Mouse (Mus musculus) thymus, postnatal 25 days (tissue): ENCODE measurements around the gene Ltbr.

Experiments used
- DNase-seq: peaks from one replicate; pipeline ENCODE4 v3.0.0; 2022

Ltbr gene

DNA sequence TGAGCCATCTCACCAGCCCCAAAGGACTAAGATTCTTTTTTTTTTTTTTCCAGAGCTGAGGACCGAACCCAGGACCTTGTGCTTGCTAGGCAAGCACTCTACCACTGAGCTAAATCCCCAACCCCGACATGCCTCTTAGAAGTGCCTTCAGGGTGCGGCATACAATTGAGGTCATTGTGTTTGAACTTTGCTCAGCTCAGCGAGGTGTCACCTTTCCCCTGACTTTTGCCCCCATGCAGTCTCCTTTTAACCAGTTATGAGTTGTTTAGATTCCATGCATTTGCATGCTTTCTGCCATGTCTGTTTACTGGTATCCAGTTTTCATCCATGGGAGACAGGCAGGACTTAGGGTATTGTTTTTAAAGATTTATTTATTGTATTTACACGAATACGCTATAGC is 44.9 kb downstream of the Ltbr start:
- DNase-seq: no peak

GRCm38 (mm10) chr6:125267469-125267868 is 46.2 kb downstream of the Ltbr start:
- DNase-seq: no peak

GRCm38 (mm10) chr6:125266600-125266999 is 47.1 kb downstream of the Ltbr start:
- DNase-seq: peak; percentile 32

DNA sequence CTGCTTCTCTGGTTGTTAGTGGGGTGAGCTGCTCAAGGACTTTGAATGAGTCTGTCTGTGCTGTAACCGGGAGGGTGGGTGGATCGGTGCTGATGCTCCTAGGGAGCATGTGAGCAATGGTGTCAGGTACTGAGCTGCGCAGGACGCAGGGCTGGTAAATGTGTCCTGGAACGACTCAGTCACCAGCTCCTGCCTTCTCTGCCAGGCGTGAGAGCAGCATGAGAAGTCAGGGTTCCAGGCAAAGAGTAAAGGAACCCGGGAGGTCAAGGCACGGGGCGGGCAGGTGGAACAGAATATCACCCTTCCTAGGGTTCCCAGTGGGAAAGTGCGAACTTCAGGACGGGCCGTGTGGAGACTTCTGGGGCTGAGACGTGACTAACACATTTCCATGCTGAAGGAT is 47.6 kb downstream of the Ltbr start:
- DNase-seq: peak; percentile 30

GRCm38 (mm10) chr6:125265239-125265638 is 48.4 kb downstream of the Ltbr start:
- DNase-seq: peak; percentile 81

- no peak for DNase-seq
Observed at GRCm38 (mm10) chr6:125264219-125264618, 49.5 kb downstream of the Ltbr start.

DNA sequence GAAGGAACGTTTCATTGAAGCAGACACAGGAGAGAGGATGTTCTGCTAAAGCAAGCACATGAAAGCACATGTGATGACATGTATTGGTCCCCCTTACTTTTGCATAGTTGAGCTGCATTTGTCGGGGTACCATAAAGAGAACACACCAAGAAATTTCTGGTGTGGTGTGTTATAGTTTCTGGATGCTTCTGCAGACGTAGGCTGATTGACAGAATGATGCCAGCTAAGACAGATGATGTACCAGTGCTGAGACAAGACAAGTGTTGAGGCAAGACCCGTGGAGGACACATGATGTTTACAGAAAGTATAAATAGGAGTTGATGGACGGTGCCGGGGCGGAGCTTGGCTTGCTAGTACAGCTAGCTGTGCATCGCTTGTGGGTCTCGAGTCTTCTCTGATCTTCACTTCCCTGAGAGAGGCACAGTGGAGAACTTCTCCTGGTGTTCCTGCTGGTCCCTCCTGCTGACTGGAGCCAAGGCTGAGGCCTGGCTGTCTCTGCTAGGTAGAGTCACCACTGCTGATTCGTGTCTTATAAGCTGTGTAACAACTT is 53.6 kb downstream of the Ltbr start:
- DNase-seq: no peak
